Comparison of ENCODE assay signal across 9 mouse cellular contexts in genomic region chr7:99360803-99361414, GRCm38 (mm10). TPM values are rescaled to one million over a fixed set of nuclear protein-coding genes. Genes with fewer than 3 reads are reported as not detected.
DNase-seq lines count a peak whose midpoint lies in the region; ATAC-seq and TF ChIP-seq lines count a peak whose summit lies in the region.
"Had no signal": no experiment of that assay in that cellular context is flagged by ENCODE, and none has a peak within 500 bp of the region (broad histone marks: within the 10 kb centered on the region; RNA-seq: fewer than 3 reads in every experiment).

No protein-coding gene starts in this region.

- no peaks in the 10 kb centered on the region for H3K9me3 ChIP-seq in kidney, embryonic 15.5 days (replicated peaks)
- peaks cover 4% of the 10 kb centered on the region; the same call in 1 of the 2 replicates for H3K9me3 ChIP-seq in hindbrain, embryonic 10.5 days
- no peaks in the 10 kb centered on the region for H3K9me3 ChIP-seq in midbrain, embryonic 16.5 days (replicated peaks; ENCODE audit: control insufficient read depth, low read length, poor library complexity, severe bottlenecking)

- no peak for DNase-seq in kidney, postnatal 25 days
- peak; percentile 51 for DNase-seq in hindbrain, embryonic 10.5 days (ENCODE audit: low spot score)
- no peak for DNase-seq in thymus, postnatal 4 days
- DNase-seq in layer of hippocampus, postnatal 10 days (ENCODE audit: low spot score in 2 of 2) = no peak
- DNase-seq: cerebellum, adult 8-10 months had no signal

- peak overlapping the region; percentile 39 for H3K4me2 ChIP-seq in kidney, embryonic 15.5 days
- H3K4me2 ChIP-seq in midbrain, embryonic 16.5 days (ENCODE audit: low read length) = peak overlapping the region; percentile 28

- H3K9ac ChIP-seq in kidney, embryonic 15.5 days = 0 out of 2 replicates have a peak overlapping the region, but pooled peaks have one; percentile 5
- H3K9ac ChIP-seq in midbrain, embryonic 16.5 days (ENCODE audit: low read depth, low read length) = no peak overlapping the region

- H3K36me3 ChIP-seq in kidney, embryonic 15.5 days = no peaks in the 10 kb centered on the region
- no peaks in the 10 kb centered on the region for H3K36me3 ChIP-seq in hindbrain, embryonic 10.5 days
- H3K36me3 ChIP-seq in midbrain, embryonic 16.5 days (ENCODE audit: control insufficient read depth, insufficient read depth, low read length) = no peaks in the 10 kb centered on the region

- H3K4me3 ChIP-seq in kidney, embryonic 15.5 days (replicated peaks) = 0 out of 2 replicates have a peak overlapping the region, but pooled peaks have one; percentile 8
- H3K4me3 ChIP-seq in cortical plate, adult 2 months (ENCODE audit: insufficient read depth, low read length) = no peak overlapping the region
- H3K4me3 ChIP-seq in hindbrain, embryonic 10.5 days = peak overlapping the region; percentile 30
- H3K4me3 ChIP-seq in midbrain, embryonic 16.5 days (ENCODE audit: low read depth, low read length) = no peak overlapping the region

- H3K27me3 ChIP-seq in kidney, embryonic 15.5 days = no peaks in the 10 kb centered on the region
- no peaks in the 10 kb centered on the region for H3K27me3 ChIP-seq in hindbrain, embryonic 10.5 days (ENCODE audit: insufficient read depth, poor library complexity, severe bottlenecking)
- no peaks in the 10 kb centered on the region for H3K27me3 ChIP-seq in midbrain, embryonic 16.5 days (ENCODE audit: control insufficient read depth, insufficient read depth, low read depth, low read length)

- peak overlapping the region; percentile 98 for H3K27ac ChIP-seq in kidney, embryonic 15.5 days
- H3K27ac ChIP-seq in cortical plate, adult 2 months (ENCODE audit: insufficient read depth, low read length) = peak overlapping the region; percentile 68; the same call in 1 of the 2 replicates
- H3K27ac ChIP-seq in hindbrain, embryonic 10.5 days = peak overlapping the region; percentile 91
- H3K27ac ChIP-seq in midbrain, embryonic 16.5 days (ENCODE audit: low read length) = peak overlapping the region; percentile 94

- ATAC-seq in kidney, embryonic 15.5 days (replicated peaks; ENCODE audit: low FRiP score) = no peak
- ATAC-seq in midbrain, embryonic 16.5 days = no peak
- ATAC-seq in erythroblast, adult 5-6 weeks (replicated peaks; ENCODE audit: low FRiP score, poor library complexity, severe bottlenecking) = no peak

- no peak for TF ChIP-seq POLR2A in cortical plate, adult 2 months (IDR thresholded peaks at IDR 0.05; ENCODE audit: extremely low read depth, insufficient read depth, low read length)

- 16% methylated on average over 8 of the region's 8 CpGs for whole genome bisulfite sequencing in kidney, embryonic 15.5 days
- WGBS in hindbrain, embryonic 10.5 days = 9% methylated on average over 8 of the region's 8 CpGs
- WGBS in midbrain, embryonic 16.5 days = 16% methylated on average over 8 of the region's 8 CpGs

- no peak for TF ChIP-seq CTCF in cortical plate, adult 2 months (IDR thresholded peaks at IDR 0.05; ENCODE audit: extremely low read depth, insufficient read depth, low read length)

- peaks cover 48% of the 10 kb centered on the region for H3K4me1 ChIP-seq in kidney, embryonic 15.5 days
- H3K4me1 ChIP-seq in cortical plate, adult 2 months (ENCODE audit: control insufficient read depth, insufficient read depth, low read length) = peaks cover 6% of the 10 kb centered on the region
- H3K4me1 ChIP-seq in hindbrain, embryonic 10.5 days (replicated peaks) = peaks cover 55% of the 10 kb centered on the region
- H3K4me1 ChIP-seq in midbrain, embryonic 16.5 days (ENCODE audit: control insufficient read depth, insufficient read depth, low read length) = peaks cover 34% of the 10 kb centered on the region

RNA-seq across cellular contexts. Expression of gene Serpinh1, which starts 7.9 kb away (rescaled TPM):
- polyA plus RNA-seq in kidney, embryonic 15.5 days (2015; fragmentation: Nextera tagmentation; extraction: Ambion mirVana) = 1,575 and 1,603 TPM in 2 replicates
- polyA plus RNA-seq in cortical plate, adult 2 months (2012; rRNA removed) = 18.0 and 23.7 TPM in 2 replicates
- polyA plus RNA-seq in hindbrain, embryonic 10.5 days (2016; fragmentation: Nextera tagmentation; extraction: Ambion mirVana) = 861 and 996 TPM in 2 replicates
- 185 and 203 TPM in 2 replicates for polyA plus RNA-seq in midbrain, embryonic 16.5 days (2015; fragmentation: Nextera tagmentation; extraction: Ambion mirVana)
- not detected in 2 replicates for total RNA-seq in erythroblast, adult 5-6 weeks (2015; ENCODE audit: low replicate concordance)
- total RNA-seq in erythroblast, adult 5-6 weeks (2017; ENCODE audit: low replicate concordance) = 0.09 and 2.4 TPM in 2 replicates
- 10 to 100 TPM; 58.2 to 62.0 TPM for total RNA-seq in layer of hippocampus, postnatal 10 days (2021)

RNA-seq across cellular contexts. Expression of gene Gdpd5, which starts 20.3 kb away (rescaled TPM):
- polyA plus RNA-seq in kidney, embryonic 15.5 days (2015; fragmentation: Nextera tagmentation; extraction: Ambion mirVana) = 14.5 and 17.3 TPM in 2 replicates
- 31.0 and 33.8 TPM in 2 replicates for polyA plus RNA-seq in cortical plate, adult 2 months (2012; rRNA removed)
- polyA plus RNA-seq in hindbrain, embryonic 10.5 days (2016; fragmentation: Nextera tagmentation; extraction: Ambion mirVana) = 33.8 and 43.8 TPM in 2 replicates
- polyA plus RNA-seq in midbrain, embryonic 16.5 days (2015; fragmentation: Nextera tagmentation; extraction: Ambion mirVana) = 45.0 and 55.6 TPM in 2 replicates
- not detected in 2 replicates for total RNA-seq in erythroblast, adult 5-6 weeks (2015; ENCODE audit: low replicate concordance)
- 0.28 TPM in 1 of 2 replicates, not detected in the other for total RNA-seq in erythroblast, adult 5-6 weeks (2017; ENCODE audit: low replicate concordance)
- 10 to 100 TPM; 31.4 to 37.4 TPM for total RNA-seq in layer of hippocampus, postnatal 10 days (2021)

Comparison
In these comparisons a context has a peak if more than half of its experiments do, and no peak if none do; other contexts are left out.
1. H3K4me3 ChIP-seq: peak in kidney, embryonic 15.5 days (single experiment) and hindbrain, embryonic 10.5 days (single experiment); none in cortical plate, adult 2 months (single experiment) and midbrain, embryonic 16.5 days (single experiment).
2. Peak in every context shown above with its lines, with median percentiles within 50 percentile points of each other: H3K27ac ChIP-seq.